24 mouse cellular contexts compared by ENCODE assay signal in the genomic region with DNA sequence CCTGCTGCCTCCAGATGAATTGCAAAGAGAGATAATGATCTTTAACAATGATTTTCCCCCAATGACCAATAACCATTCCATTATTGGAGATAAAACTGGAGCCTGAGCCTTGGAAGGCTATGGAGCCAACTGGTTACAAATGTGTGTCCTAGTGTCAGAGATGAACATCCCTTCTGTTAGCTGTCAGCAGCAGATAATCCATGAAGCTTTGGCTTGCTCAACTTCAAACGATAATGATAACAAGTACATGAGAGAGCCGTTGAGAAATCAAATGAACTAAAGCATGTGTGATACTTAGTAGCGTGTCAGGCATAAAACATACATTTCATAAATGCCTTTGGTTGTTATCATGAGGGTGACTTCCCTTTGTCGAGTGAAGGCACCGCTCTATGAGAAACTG.
"Had no signal": no experiment of that assay in that cellular context is flagged by ENCODE, and none has a peak within 500 bp of the region (broad histone marks: within the 10 kb centered on the region; RNA-seq: fewer than 3 reads in every experiment).

No protein-coding gene starts in this region.

- DNase-seq: forebrain, postnatal 0 days; gastrocnemius, postnatal 14 days; gastrocnemius, postnatal 36 days; heart, adult 18-20 months; heart, postnatal 14 days; heart, postnatal 36 days; kidney, adult 11 months; kidney, adult 2 months; kidney, adult 9 months; kidney, postnatal 14 days; kidney, postnatal 36 days; layer of hippocampus, adult 9-11 months; layer of hippocampus, postnatal 36 days; left cerebral cortex, postnatal 4 days had no signal

- ATAC-seq: forebrain, postnatal 0 days; hindbrain, postnatal 0 days; intestine, embryonic 16.5 days had no signal

- H3K9me3 ChIP-seq: heart, embryonic 10.5 days; heart, embryonic 12.5 days; hindbrain, embryonic 13.5 days; hindbrain, embryonic 15.5 days; kidney, embryonic 15.5 days; limb, embryonic 13.5 days; limb, embryonic 15.5 days had no signal

- H3K27ac ChIP-seq: heart, embryonic 10.5 days; hindbrain, embryonic 13.5 days; hindbrain, embryonic 15.5 days; hindbrain, postnatal 0 days; kidney, embryonic 15.5 days; kidney, postnatal 0 days; limb, embryonic 13.5 days; limb, embryonic 15.5 days had no signal

- H3K27me3 ChIP-seq: heart, embryonic 12.5 days; hindbrain, embryonic 13.5 days; hindbrain, embryonic 15.5 days; kidney, embryonic 15.5 days; limb, embryonic 13.5 days; limb, embryonic 15.5 days had no signal

- H3K4me2 ChIP-seq: heart, embryonic 12.5 days; hindbrain, embryonic 13.5 days; hindbrain, embryonic 15.5 days; kidney, embryonic 15.5 days; limb, embryonic 13.5 days; limb, embryonic 15.5 days had no signal

- H3K4me1 ChIP-seq: heart, embryonic 10.5 days; heart, embryonic 12.5 days; kidney, embryonic 15.5 days had no signal

- H3K4me3 ChIP-seq: heart, embryonic 10.5 days; heart, embryonic 12.5 days; hindbrain, embryonic 13.5 days; hindbrain, embryonic 15.5 days; kidney, embryonic 15.5 days; limb, embryonic 13.5 days; limb, embryonic 15.5 days had no signal

- H3K9ac ChIP-seq: forebrain, postnatal 0 days; heart, embryonic 12.5 days; hindbrain, embryonic 13.5 days; hindbrain, embryonic 15.5 days; kidney, embryonic 15.5 days; limb, embryonic 13.5 days; limb, embryonic 15.5 days had no signal

- H3K36me3 ChIP-seq: heart, embryonic 10.5 days; heart, embryonic 12.5 days; hindbrain, embryonic 13.5 days; hindbrain, embryonic 15.5 days; kidney, embryonic 15.5 days; limb, embryonic 13.5 days; limb, embryonic 15.5 days had no signal
